Mouse (Mus musculus) brain, embryonic 14.5 days (tissue): ENCODE measurements at regions not wholly inside any gene's neighbourhood (a gene's known extent, or its start where the extent isn't known, plus 50 kb on each side); places are given as distances from the start of the nearest gene placed in this dataset.
A peak's percentile ranks its signal among the peaks of the same experiment; 100 is the strongest.
"Not testable (repeated sequence)": the region's sequence is repeated elsewhere in the genome, so short reads cannot be mapped to it uniquely, and the experiment has no call there.

ENCODE experiments used
- DNase-seq: peaks from one replicate; pipeline ENCODE4 v3.0.0-alpha.2; 2011; ENCODE audit warnings: low read depth
- CTCF ChIP-seq: fragments of 200-500 bp; IDR thresholded peaks from 2 replicates; pipeline ENCODE4 v1.5.1; 2012; ENCODE audit warnings: inconsistent platforms, mild to moderate bottlenecking, moderate library complexity, borderline replicate concordance; ENCODE audit not compliant: insufficient read depth, insufficient read length; ENCODE audit errors: extremely low read depth
- POLR2A ChIP-seq: fragments of 200-500 bp; IDR thresholded peaks from 2 replicates; pipeline ENCODE4 v1.6.1; 2012; ENCODE audit warnings: mild to moderate bottlenecking, inconsistent platforms, borderline replicate concordance; ENCODE audit not compliant: poor library complexity, insufficient read depth, insufficient read length, severe bottlenecking; ENCODE audit errors: extremely low read depth

- peak; percentile 24 for DNase-seq
- no peak for TF ChIP-seq POLR2A
- no peak for TF ChIP-seq CTCF
Measured at GRCm38 (mm10) chr11:28216316-28216715, 123.4 kb downstream of the Gm6685 start.

DNA sequence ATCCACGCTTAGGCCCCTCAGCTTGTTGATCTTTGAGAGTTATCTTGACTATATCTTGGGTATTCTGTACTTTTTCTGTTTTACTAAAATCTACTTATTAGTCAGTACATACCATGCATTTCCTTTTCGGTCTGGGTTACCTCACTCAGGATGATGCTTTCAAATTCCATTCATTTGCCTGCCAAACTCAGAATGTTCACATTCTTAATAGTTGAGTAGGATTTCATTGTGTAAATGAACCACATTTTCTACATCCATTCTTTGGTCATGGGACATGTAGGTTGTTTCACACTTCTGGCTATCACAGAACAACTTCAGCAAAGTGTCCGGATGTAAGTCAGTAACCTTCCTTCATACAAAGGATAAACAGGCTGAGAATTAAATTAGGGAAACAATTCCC lies 126.1 kb downstream of the Gm6685 start:
- DNase-seq = no peak
- TF ChIP-seq CTCF (no peak), POLR2A (no peak)

DNA sequence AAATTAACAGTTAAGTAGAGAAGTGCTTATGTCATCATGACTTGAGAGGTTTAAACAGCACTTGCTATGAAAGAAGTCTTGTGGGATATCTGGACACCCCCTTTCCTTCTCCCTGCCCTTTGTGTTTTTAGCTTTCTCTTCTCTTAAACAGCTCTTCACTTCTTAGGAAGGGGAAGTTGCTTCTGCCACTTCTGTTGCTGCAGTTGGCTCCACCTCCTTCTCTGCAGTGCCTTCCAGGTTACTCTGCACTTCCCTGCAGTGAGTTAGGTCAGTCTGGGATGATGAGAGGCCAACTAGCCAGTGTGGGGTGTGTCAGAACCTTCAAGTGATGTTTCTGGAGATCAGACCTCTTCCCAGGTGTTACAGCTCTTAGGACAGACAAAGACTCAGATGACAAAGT lies 137.5 kb downstream of the Gm6685 start:
- no peak for DNase-seq
- TF ChIP-seq POLR2A (no peak), CTCF (no peak)

- no peak for TF ChIP-seq POLR2A
- no peak for TF ChIP-seq CTCF
- DNase-seq = no peak
Measured at GRCm38 (mm10) chr11:28188119-28188518, 151.5 kb downstream of the Gm6685 start.

- not testable (repeated sequence) for DNase-seq
Measured at GRCm38 (mm10) chr11:28187441-28187840, 152.2 kb downstream of the Gm6685 start.

DNA sequence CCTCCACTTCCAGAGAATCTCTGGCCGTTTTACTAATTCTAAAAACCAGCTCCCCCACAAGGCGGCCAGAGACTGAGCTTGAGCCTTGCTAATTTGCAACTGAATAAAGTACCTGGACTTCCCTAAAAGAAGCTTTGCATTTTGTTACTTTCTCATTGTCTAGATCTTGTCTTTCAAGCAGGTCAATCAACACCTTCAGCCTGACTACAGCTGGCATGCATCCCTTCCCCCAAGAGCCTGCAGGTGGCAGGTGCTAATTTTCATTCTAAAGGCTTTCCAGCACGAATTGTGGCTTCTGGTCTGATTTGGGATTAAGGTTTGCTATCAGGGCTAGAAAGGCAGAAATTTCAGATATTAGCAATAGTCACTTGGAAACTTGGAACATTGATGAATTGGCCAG lies 168.4 kb downstream of the Gm6685 start:
- DNase-seq = no peak
- no peak for TF ChIP-seq POLR2A

- no peak for TF ChIP-seq CTCF
- DNase-seq = no peak
Measured at GRCm38 (mm10) chr11:28152456-28152855, 187.2 kb downstream of the Gm6685 start.
